Mouse (Mus musculus) ES-CJ7 (cell line): ENCODE measurements at regions not wholly inside any gene's neighbourhood (a gene's known extent, or its start where the extent isn't known, plus 50 kb on each side); places are given as distances from the start of the nearest gene placed in this dataset.

ENCODE experiments used
- DNase-seq: peaks from one replicate; pipeline ENCODE4 v3.0.0; 2011; ENCODE audit warnings: low read depth, low spot score

- DNase-seq, result no peak
Measured at GRCm38 (mm10) chr13:28575202-28575851, 318.0 kb downstream of the Gm11361 start.

GRCm38 (mm10) chr13:28573364-28573763 is 316.0 kb downstream of the Gm11361 start:
- DNase-seq, result no peak

GRCm38 (mm10) chr13:28572448-28572847 is 315.1 kb downstream of the Gm11361 start:
- DNase-seq, result no peak

GRCm38 (mm10) chr13:28571716-28572115 is 314.4 kb downstream of the Gm11361 start:
- DNase-seq, result no peak

- DNase-seq, result no peak
Measured at GRCm38 (mm10) chr13:28563585-28563984, 306.3 kb downstream of the Gm11361 start.

GRCm38 (mm10) chr13:28560081-28560480 is 302.8 kb downstream of the Gm11361 start:
- DNase-seq, result peak; percentile 2

GRCm38 (mm10) chr13:28557032-28557570 is 299.8 kb downstream of the Gm11361 start:
- DNase-seq, result no peak

GRCm38 (mm10) chr13:28556385-28556938 is 299.1 kb downstream of the Gm11361 start:
- DNase-seq, result no peak

- no peak for DNase-seq
Measured at GRCm38 (mm10) chr13:28554143-28554830, 297.0 kb downstream of the Gm11361 start.

GRCm38 (mm10) chr13:28552974-28553750 is 295.8 kb downstream of the Gm11361 start:
- no peak for DNase-seq

GRCm38 (mm10) chr13:28551555-28551954 is 294.2 kb downstream of the Gm11361 start:
- DNase-seq, result no peak

- DNase-seq, result no peak
Measured at GRCm38 (mm10) chr13:28545797-28546196, 288.5 kb downstream of the Gm11361 start.

GRCm38 (mm10) chr13:28545337-28545736 is 288.0 kb downstream of the Gm11361 start:
- DNase-seq, result no peak

- DNase-seq, result no peak
Measured at GRCm38 (mm10) chr13:28544819-28545180, 287.5 kb downstream of the Gm11361 start.

- DNase-seq, result peak; percentile 33
Measured at GRCm38 (mm10) chr13:28544003-28544818, 286.9 kb downstream of the Gm11361 start.

- no peak for DNase-seq
Measured at GRCm38 (mm10) chr13:28541607-28542006, 284.3 kb downstream of the Gm11361 start.

GRCm38 (mm10) chr13:28533080-28533479 is 275.8 kb downstream of the Gm11361 start:
- DNase-seq, result no peak

GRCm38 (mm10) chr13:28532278-28532677 is 274.9 kb downstream of the Gm11361 start:
- no peak for DNase-seq

GRCm38 (mm10) chr13:28531534-28531999 is 274.2 kb downstream of the Gm11361 start:
- DNase-seq, result no peak

- no peak for DNase-seq
Measured at GRCm38 (mm10) chr13:28530947-28531346, 273.6 kb downstream of the Gm11361 start.
